Mouse (Mus musculus) lung, adult 2 months (tissue): ENCODE data around the gene Csta1. TPM values are rescaled to one million over a fixed set of nuclear protein-coding genes. Genes with fewer than 3 reads are reported as not detected.

Experiments
- DNase-seq: peaks from one replicate; pipeline ENCODE4 v3.0.0; 2022
- H3K4me1 ChIP-seq: fragments of 200-500 bp; 2 replicates; pipeline ENCODE4 v1.6.1; 2011; ENCODE audit warnings: low read length; ENCODE audit not compliant: control insufficient read depth, insufficient read depth
- H3K4me3 ChIP-seq: fragments of 200-500 bp; replicated peaks from 2 replicates; pipeline ENCODE3; 2011; ENCODE audit warnings: low read depth, mild to moderate bottlenecking, control low read depth, low read length; ENCODE audit errors: extremely low read depth
- CTCF ChIP-seq: fragments of 200-500 bp; IDR thresholded peaks from 2 replicates; pipeline ENCODE4 v1.5.1; 2011; ENCODE audit warnings: mild to moderate bottlenecking, low read length, control low read depth; ENCODE audit not compliant: insufficient read depth
- POLR2A ChIP-seq: fragments of 200-500 bp; IDR thresholded peaks from 2 replicates; pipeline ENCODE4 v1.6.1; 2011; ENCODE audit warnings: low read depth, mild to moderate bottlenecking, control low read depth, low read length, borderline replicate concordance; ENCODE audit errors: extremely low read depth
- WGBS: fragments of 180-500 bp; shearing (Covaris S2); methylation state at CpG from one replicate; pipeline ENCODE4 v1.1.7; 2018; 5-methylcytosine and 5-hydroxymethylcytosine counted together
- polyA plus RNA-seq: library from polyadenylated mRNA; depleted of rRNA; stranded (reverse); fragments of >200 nt; gene quantifications from 2 replicates; pipeline ENCODE4 v1.2.3, GENCODE M21; 2012

The Csta1 gene
- polyA plus RNA-seq, 1 experiment: 1.5 TPM

GRCm38 (mm10) chr16:36094079-36094478 lies 37.0 kb downstream of the Csta1 start:
- 75% methylated on average over 3 of the region's 3 CpGs for WGBS
- H3K4me1 ChIP-seq: no peaks in the 10 kb centered on the region
- TF ChIP-seq CTCF (no peak), POLR2A (no peak)
- no peak overlapping the region for H3K4me3 ChIP-seq
- DNase-seq: no peak

- no peak for DNase-seq
- no peak for TF ChIP-seq POLR2A
- no peak for TF ChIP-seq CTCF
- 91% methylated on average over 11 of the region's 11 CpGs for WGBS
- Histone ChIP-seq H3K4me3 (no peak overlapping the region), H3K4me1 (no peaks in the 10 kb centered on the region)
These were observed 40.1 kb downstream of the Csta1 start for GRCm38 (mm10) chr16:36090785-36091509.

- DNase-seq: no peak
- no peaks in the 10 kb centered on the region for H3K4me1 ChIP-seq
- WGBS: 72% methylated on average over 8 of the region's 8 CpGs
- TF ChIP-seq CTCF (no peak), POLR2A (no peak)
- no peak overlapping the region for H3K4me3 ChIP-seq
These were observed 41.0 kb downstream of the Csta1 start for GRCm38 (mm10) chr16:36089850-36090616.

GRCm38 (mm10) chr16:36089065-36089464 lies 42.0 kb downstream of the Csta1 start:
- no peaks in the 10 kb centered on the region for H3K4me1 ChIP-seq
- no peak overlapping the region for H3K4me3 ChIP-seq
- WGBS: 64% methylated on average over 7 of the region's 7 CpGs
- no peak for TF ChIP-seq CTCF
- TF ChIP-seq POLR2A: no peak
- DNase-seq: no peak

GRCm38 (mm10) chr16:36087846-36088245 lies 43.2 kb downstream of the Csta1 start:
- H3K4me1 ChIP-seq: no peaks in the 10 kb centered on the region
- no peak overlapping the region for H3K4me3 ChIP-seq
- DNase-seq: no peak
- 43% methylated on average over 4 of the region's 4 CpGs for WGBS
- no peak for TF ChIP-seq CTCF
- TF ChIP-seq POLR2A: no peak

GRCm38 (mm10) chr16:36079916-36080315 lies 51.1 kb downstream of the Csta1 start:
- Histone ChIP-seq H3K4me1 (no peaks in the 10 kb centered on the region), H3K4me3 (no peak overlapping the region)
- no peak for TF ChIP-seq POLR2A
- TF ChIP-seq CTCF: no peak
- WGBS: 84% methylated on average over 3 of the region's 3 CpGs
- DNase-seq: no peak

- no peak for DNase-seq
- H3K4me1 ChIP-seq: peaks cover 2% of the 10 kb centered on the region; the same call in 1 of the 2 replicates
- no peak for TF ChIP-seq POLR2A
- no peak for TF ChIP-seq CTCF
- no peak overlapping the region for H3K4me3 ChIP-seq
- WGBS: 94% methylated on average over 3 of the region's 3 CpGs
These were observed 56.3 kb downstream of the Csta1 start for GRCm38 (mm10) chr16:36074772-36075171.

- Histone ChIP-seq H3K4me1 (peaks cover 2% of the 10 kb centered on the region; the same call in 1 of the 2 replicates), H3K4me3 (peak overlapping the region; percentile 85)
- 27% methylated on average over 8 of the region's 8 CpGs for WGBS
- TF ChIP-seq CTCF (no peak), POLR2A (no peak)
- no peak for DNase-seq
These were observed 58.5 kb downstream of the Csta1 start for GRCm38 (mm10) chr16:36072410-36073011.

- Histone ChIP-seq H3K4me1 (peaks cover 2% of the 10 kb centered on the region; the same call in 1 of the 2 replicates), H3K4me3 (peak within 1 kb of the TSS; percentile 85)
- whole genome bisulfite sequencing: under 1% methylated on average over 81 of the region's 81 CpGs
- TF ChIP-seq CTCF: no peak
- TF ChIP-seq POLR2A: peak; percentile 99
- peak; percentile 90 for DNase-seq
These were observed 59.3 kb downstream of the Csta1 start, which contains the start of the genes Fam162a and Ccdc58 for GRCm38 (mm10) chr16:36071450-36072379. Gene Fam162a (minus strand): TSS chr16:36071594. Gene Ccdc58 (plus strand): TSS chr16:36071685.
